Mouse (Mus musculus) brain, adult 2 months (tissue): ENCODE measurements around the gene AL607142.1.

Experiments used
- DNase-seq: peaks from one replicate; pipeline ENCODE4 v3.0.0; 2011; ENCODE audit warnings: low read depth, low spot score

AL607142.1 gene

DNA sequence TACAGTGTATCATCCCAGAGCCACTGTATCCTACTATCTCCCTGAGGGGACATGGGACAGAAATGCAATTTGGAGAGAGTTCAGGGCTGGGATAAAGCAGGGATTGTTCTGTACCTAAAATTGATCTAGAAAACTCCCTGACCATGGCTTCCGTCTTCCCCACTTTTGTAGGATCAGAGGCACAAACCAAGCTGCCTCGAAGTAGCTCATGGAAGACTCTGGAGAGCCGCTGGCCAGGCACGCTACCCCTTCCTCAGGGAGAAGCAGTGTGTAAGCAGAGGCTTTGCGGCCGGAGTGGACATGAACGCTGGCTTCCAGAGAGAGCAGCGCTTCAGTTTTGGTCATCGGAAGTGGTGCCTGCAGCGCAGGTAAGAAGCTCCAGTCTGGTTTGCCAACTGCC is at the start of gene AL607142.1:
Gene AL607142.1, plus strand, starts transcription at position 301 of the 400 bp plus-strand sequence.
- DNase-seq, result no peak

GRCm38 (mm10) chr4:120018426-120018825 is 46.4 kb upstream of the AL607142.1 start:
- peak; percentile 78 for DNase-seq

DNA sequence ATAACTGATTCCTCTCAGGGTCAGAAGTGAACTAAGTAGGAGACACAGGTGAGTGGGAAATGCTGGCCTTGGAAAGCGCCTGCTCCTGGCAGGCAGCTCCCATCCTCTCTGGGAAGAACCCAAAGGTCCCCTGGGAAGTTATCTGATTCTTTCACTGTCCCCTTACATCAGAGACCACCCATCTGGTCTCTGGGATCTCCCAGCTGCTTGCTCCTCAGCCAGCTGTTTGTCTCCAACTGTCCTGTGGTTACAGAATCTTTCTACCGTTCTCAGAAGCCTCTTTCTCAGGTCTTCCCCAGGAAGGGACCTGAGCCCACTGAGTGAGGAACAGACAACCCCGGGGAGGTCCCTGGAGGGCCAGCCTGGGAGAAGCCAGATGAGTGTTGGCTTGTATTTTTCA is 42.4 kb upstream of the AL607142.1 start:
- DNase-seq, result no peak

DNA sequence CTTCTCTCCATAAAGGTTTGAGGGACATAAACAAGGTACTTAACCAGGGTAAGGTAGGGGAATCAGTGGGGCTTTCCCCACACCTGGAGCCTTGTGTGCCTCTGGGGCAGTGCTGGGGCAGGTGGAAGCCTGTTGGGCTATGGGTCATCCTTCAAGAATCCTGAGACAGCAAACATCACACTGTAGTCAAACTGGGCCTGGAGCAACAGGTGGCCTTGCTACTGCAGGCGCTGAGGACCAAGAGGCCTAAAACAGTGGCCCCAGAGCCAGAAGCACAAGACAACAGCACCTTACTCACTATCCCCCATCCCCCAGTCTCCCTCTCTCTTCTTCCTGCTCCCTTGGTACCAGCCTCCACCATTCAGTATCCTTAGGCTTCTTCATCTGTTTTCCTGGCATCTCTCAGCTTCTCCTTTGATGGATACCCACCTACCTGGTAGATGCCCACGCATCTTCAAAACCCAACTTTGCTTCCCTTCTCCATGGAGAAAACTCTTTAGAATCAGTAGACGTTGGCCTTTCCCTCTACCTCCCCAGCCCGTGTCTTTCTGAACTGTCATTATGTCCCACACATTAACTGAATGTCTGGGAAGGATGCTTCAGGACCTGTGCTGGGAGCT is 41.5 kb upstream of the AL607142.1 start:
- peak; percentile 54 for DNase-seq

GRCm38 (mm10) chr4:120024071-120024470 is 40.7 kb upstream of the AL607142.1 start:
- peak; percentile 93 for DNase-seq

- no peak for DNase-seq
These were observed 37.1 kb upstream of the AL607142.1 start for GRCm38 (mm10) chr4:120027671-120028070.

DNA sequence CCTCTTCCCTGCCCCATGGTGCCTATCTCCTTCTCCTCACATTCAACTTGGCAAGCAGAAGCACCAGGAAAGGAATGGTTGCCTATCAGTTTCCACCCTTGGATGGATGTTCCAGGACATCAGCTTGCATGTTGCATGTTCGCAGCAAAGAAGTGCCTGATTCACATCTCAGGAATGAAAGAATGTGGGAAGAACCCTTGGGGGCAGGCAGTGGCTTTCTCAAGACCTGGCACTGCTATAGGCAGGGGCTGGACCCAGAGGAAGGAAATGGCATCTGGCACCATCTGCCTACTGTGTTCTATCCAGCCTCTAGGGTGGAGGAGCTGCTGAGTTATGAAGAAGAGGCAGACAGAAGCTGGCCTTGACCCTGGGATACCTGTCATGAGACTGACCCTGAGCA is 34.9 kb upstream of the AL607142.1 start:
- DNase-seq, result no peak

DNA sequence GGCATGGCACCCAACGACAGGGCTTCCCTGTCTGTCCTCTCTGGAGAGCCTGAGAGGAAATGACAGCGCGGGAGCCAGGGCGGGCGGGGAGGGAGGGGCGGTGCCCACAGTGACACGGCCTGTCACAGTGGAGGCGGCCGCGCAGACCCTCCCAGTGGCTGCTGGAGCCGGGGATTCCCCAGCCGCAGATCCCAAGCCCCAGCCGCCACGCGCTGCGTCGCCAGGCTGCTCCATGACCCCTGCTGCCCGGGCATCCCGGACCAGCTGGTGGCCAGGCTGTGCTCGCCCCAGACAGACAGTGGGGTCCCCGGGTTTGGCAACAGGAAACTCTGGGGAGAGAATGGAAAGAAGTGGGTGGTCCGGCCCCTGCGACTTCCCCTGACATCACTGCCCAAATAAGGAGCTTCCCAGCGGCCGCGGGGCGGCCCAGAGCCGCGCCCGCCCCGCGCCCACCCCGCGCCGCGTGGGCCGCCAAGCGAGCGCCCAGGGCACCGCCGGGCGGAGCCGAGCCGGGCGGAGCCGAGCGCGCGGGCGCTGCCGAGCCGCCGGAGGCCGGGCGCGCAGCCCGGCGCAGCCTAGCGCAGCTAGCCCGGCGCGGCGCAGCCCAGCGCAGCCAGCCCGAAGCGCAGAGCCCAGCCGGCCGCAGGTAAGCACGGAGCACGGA is 32.3 kb upstream of the AL607142.1 start:
- DNase-seq, result peak; percentile 72

- DNase-seq, result no peak
These were observed 31.8 kb upstream of the AL607142.1 start for GRCm38 (mm10) chr4:120032984-120033355.

DNA sequence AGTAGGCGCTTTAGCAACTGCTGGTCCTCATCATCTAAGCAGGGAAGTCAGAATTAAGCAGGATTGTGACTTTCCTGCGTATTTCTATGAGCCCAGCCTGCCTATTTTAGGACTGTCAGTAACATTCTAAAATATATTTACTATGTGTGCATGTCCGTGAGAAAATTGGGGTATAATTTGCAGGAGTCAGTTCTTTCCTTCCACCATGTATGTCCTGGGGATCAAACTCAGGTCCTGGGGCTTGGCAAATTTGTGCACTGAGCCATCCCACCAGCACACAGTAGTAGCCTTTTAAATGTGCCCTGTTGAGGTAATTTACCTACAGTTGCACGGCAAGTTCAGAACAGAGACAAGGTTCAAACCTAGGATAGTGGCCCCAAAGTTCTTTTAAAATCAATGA is 28.5 kb upstream of the AL607142.1 start:
- DNase-seq, result no peak

- no peak for DNase-seq
These were observed 27.8 kb upstream of the AL607142.1 start for GRCm38 (mm10) chr4:120037007-120037406.

- DNase-seq, result no peak
These were observed 23.3 kb upstream of the AL607142.1 start for GRCm38 (mm10) chr4:120041520-120041919.

- DNase-seq, result no peak
These were observed 22.3 kb upstream of the AL607142.1 start for GRCm38 (mm10) chr4:120042480-120042879.

GRCm38 (mm10) chr4:120044612-120045011 is 20.2 kb upstream of the AL607142.1 start:
- no peak for DNase-seq

DNA sequence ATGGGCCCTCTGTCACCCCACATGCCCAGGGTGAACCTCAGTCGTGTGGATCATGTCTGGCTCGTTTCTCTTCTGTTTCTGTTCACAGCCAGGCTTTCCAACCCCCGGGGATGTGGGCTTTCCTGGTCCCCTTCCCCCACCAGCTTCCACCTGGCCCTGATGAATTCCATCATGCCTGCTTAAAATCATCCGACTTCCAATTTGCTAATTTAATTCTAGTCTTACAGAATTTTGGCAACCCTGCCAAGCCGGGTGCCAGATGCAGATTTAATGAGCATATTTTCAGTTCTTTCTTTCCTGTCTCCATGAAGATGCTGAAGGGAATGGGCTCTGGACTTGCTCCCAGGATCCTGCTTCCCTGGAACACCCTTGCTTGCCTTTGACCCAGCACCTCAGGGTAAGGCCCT is 19.7 kb upstream of the AL607142.1 start:
- DNase-seq, result peak; percentile 82

DNA sequence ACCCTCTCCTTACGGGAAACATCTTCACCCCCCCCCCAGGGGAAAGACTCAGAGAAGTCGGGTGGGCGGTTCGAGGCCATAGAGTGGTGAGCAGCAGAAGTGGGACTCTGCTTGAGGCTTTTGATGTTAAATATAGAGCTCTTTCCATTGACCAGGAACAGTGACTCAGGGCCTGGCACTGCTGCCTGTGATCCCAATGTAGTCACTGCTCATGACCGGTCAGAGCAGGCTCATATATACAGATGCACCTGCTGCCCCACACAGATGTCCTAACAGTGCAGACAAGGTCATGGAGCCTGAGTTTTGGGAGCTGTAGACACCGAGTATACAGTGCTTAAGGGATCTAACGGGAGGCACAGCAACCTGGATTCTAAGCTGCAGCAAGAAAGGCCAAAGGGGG is 18.9 kb upstream of the AL607142.1 start:
- DNase-seq, result no peak

- DNase-seq, result peak; percentile 65
These were observed 17.7 kb upstream of the AL607142.1 start for GRCm38 (mm10) chr4:120047060-120047459.

GRCm38 (mm10) chr4:120048274-120048673 is 16.5 kb upstream of the AL607142.1 start:
- no peak for DNase-seq

DNA sequence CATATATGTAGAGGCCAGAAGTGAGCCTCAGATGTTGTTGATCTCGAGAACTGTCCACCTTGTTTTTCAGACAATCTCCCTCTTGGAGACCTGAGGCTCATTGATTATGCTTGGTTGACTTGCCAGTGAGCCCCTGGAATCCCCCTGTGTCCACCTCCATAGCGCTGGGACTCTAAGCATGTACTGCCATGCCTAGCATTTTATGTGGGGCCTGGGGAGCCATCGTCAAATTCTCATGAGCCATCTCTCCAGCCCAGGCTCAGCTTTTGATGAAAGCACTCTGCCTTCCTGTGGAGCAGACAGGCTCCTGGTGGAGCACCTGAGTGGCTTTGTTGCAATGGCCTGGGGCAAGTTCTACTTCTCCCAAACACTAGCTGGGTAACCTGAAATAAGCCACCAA is 14.9 kb upstream of the AL607142.1 start:
- no peak for DNase-seq

- DNase-seq, result no peak
These were observed 12.3 kb upstream of the AL607142.1 start for GRCm38 (mm10) chr4:120052481-120052880.

DNA sequence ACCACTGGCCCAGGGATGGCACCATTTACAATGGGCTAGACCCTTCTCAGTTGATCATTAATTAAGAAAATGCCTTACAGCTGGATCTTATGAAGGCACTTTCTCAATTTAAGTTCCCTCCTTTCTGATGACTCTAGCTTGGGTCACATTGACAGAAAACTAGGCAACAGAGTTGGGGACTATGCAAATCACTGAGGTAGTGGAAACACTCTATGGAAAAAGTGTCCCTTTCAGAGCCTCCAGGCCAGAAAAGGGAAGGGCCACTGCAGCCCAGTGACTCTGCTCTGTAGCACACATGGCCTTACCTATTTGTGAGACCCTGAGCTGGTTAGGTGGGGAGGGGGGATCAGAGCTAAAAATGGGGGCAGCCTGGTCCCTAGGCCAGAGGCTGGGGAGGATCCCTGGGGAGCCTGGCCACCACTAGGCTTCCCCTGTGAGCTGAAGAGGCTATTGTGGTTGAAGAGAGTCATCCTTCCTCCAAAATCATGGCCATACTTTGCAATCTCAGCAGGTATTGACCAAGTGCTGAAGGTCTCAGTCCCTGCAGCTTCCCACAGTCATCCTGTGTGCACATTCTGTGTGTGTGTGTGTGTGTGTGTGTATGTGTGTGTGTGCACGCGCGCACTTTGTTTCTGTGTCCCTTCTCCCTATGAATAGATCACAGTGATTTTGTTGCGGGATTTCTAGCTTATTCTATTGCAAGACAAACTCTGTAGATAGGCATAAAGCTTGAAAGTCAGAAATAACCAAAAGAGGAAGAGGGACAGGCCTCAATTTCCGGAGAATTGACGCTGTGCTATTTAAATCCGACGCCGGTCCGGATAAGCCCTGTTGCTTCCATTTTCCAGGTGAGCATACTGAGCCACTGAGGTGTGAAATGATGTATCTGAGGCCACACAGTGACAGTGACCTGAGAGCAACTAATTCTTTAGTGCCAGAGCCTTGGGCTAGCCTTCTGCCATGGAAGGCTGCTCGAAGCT is 11.5 kb upstream of the AL607142.1 start:
- DNase-seq, result no peak

- no peak for DNase-seq
These were observed 10.7 kb upstream of the AL607142.1 start for GRCm38 (mm10) chr4:120054145-120054544.
